Mouse (Mus musculus) C2C12 (cell line): ENCODE data around the gene Ccdc134.

Experiments used
- CEBPB ChIP-seq: IDR thresholded peaks from one replicate; pipeline ENCODE4 v1.6.1; 2011; ENCODE audit warnings: low read depth, mild to moderate bottlenecking, control low read depth, moderate library complexity
- CTCF ChIP-seq: IDR thresholded peaks from one replicate; pipeline ENCODE4 v1.5.1; 2011; ENCODE audit not compliant: control insufficient read depth, insufficient read depth, insufficient read length
- MAX ChIP-seq: IDR thresholded peaks from one replicate; pipeline ENCODE4 v1.6.1; 2011; ENCODE audit warnings: mild to moderate bottlenecking, control low read depth
- USF1 ChIP-seq: IDR thresholded peaks from one replicate; pipeline ENCODE4 v1.6.1; 2011; ENCODE audit warnings: low read depth, mild to moderate bottlenecking, control low read depth, moderate library complexity

GRCm38 (mm10) chr15:82175091-82175490, 47.4 kb downstream of the Ccdc134 start:
- TF ChIP-seq CTCF (no peak), USF1 (no peak), MAX (no peak), CEBPB (no peak)
